Mouse (Mus musculus): ENCODE data around the gene E130311K13Rik. TPM values are rescaled to one million over a fixed set of nuclear protein-coding genes. Genes with fewer than 3 reads are reported as not detected.

E130311K13Rik gene
- polyA plus RNA-seq, 1 experiment from 2014 or later: 3.7 TPM

DNA sequence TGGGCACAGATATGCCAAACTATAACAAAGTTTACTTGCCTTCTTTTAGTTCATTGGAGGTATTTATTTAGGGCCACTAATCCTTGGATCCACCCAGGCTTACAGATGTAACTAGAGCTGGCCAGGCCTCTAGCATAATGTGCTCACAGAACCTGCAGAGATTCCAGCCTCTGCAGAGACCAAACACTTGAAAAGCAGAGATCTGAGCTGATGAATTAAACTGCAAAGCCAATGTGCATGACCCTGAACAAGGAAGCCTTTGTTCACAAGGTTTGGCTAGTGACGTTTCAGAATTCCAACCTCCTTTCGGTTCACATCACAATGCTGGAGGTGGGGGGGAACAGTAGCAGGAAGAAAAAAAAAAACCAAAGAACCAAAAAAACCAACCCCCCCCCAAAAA is 58.0 kb downstream of the E130311K13Rik start:
- H3K27me3 ChIP-seq (ENCODE audit: control insufficient read depth, insufficient read depth, low read length): no peaks in the 10 kb centered on the region
- WGBS: 36% methylated on average over 2 of the region's 2 CpGs
- no peak overlapping the region for H3K9ac ChIP-seq (ENCODE audit: low read length)
- H3K4me2 ChIP-seq (ENCODE audit: low read depth, low read length): no peak overlapping the region
- H3K27ac ChIP-seq (ENCODE audit: low read length): no peak overlapping the region
- no peaks in the 10 kb centered on the region for H3K4me1 ChIP-seq (ENCODE audit: control insufficient read depth, insufficient read depth, low read length)
- no peaks in the 10 kb centered on the region for H3K9me3 ChIP-seq (replicated peaks; ENCODE audit: control insufficient read depth, low read length)
- no peak overlapping the region for H3K4me3 ChIP-seq (ENCODE audit: low read length)
- no peak for ATAC-seq (replicated peaks; ENCODE audit: extremely low read depth, insufficient read depth, low FRiP score)
- no peaks in the 10 kb centered on the region for H3K36me3 ChIP-seq (ENCODE audit: control insufficient read depth, insufficient read depth)

DNA sequence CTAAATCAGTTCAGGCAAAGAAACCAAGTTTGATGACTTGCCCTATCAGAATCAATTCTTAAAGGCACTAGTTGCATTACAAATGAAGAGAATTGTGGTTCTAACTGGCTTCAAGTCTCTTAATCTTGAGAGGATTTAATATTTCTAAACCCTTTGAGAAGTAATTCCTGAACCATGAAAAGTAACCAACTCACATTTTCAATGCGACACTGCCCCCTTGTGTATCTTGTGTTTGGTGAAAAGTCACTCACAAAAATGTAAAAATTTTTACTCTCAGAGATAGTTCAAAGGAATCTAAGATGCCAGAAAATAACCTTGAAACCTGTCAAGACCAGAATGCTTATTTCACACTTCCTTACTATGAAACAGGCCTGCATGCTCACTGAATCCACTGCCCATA is 61.0 kb downstream of the E130311K13Rik start:
- no peak for ATAC-seq (replicated peaks; ENCODE audit: extremely low read depth, insufficient read depth, low FRiP score)
- no peaks in the 10 kb centered on the region for H3K4me1 ChIP-seq (ENCODE audit: control insufficient read depth, insufficient read depth, low read length)
- no peak overlapping the region for H3K9ac ChIP-seq (ENCODE audit: low read length)
- no peaks in the 10 kb centered on the region for H3K36me3 ChIP-seq (ENCODE audit: control insufficient read depth, insufficient read depth)
- 45% methylated on average over 1 of the region's 1 CpGs for WGBS
- no peaks in the 10 kb centered on the region for H3K9me3 ChIP-seq (replicated peaks; ENCODE audit: control insufficient read depth, low read length)
- H3K4me2 ChIP-seq (ENCODE audit: low read depth, low read length): no peak overlapping the region
- H3K4me3 ChIP-seq (ENCODE audit: low read length): no peak overlapping the region
- no peak overlapping the region for H3K27ac ChIP-seq (ENCODE audit: low read length)
- H3K27me3 ChIP-seq (ENCODE audit: control insufficient read depth, insufficient read depth, low read length): no peaks in the 10 kb centered on the region

DNA sequence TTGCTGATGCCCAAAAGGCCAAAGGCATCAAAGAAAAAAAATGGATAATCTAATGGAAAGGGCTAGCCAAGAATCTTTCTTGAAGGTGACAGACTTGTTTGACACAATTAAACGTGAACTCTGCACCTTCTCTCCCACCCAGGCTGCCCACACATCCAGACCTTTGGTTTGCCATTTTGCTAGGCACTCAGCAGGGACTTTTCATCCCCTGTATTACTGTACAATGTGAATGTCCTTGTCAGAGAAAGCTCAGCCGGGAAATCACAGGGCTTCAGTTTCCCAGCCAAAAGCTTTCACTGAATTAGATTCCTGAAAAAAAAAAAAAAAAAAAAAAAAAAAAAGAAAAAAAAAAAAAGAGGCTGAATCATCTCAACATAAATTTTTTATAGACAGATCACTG is 64.2 kb downstream of the E130311K13Rik start:
- 65% methylated on average over 2 of the region's 2 CpGs for WGBS

More for the DNA sequence above, 64.2 kb downstream of the E130311K13Rik start:
- H3K27ac ChIP-seq (ENCODE audit: low read length): no peak overlapping the region
- no peak overlapping the region for H3K4me2 ChIP-seq (ENCODE audit: low read depth, low read length)
- H3K36me3 ChIP-seq (ENCODE audit: control insufficient read depth, insufficient read depth): no peaks in the 10 kb centered on the region
- no peaks in the 10 kb centered on the region for H3K9me3 ChIP-seq (replicated peaks; ENCODE audit: control insufficient read depth, low read length)
- H3K4me3 ChIP-seq (ENCODE audit: low read length): no peak overlapping the region
- H3K9ac ChIP-seq (ENCODE audit: low read length): no peak overlapping the region
- ATAC-seq (replicated peaks; ENCODE audit: extremely low read depth, insufficient read depth, low FRiP score): no peak
- H3K4me1 ChIP-seq (ENCODE audit: control insufficient read depth, insufficient read depth, low read length): no peaks in the 10 kb centered on the region
- no peaks in the 10 kb centered on the region for H3K27me3 ChIP-seq (ENCODE audit: control insufficient read depth, insufficient read depth, low read length)

Other genes with a start within 250 kb of the E130311K13Rik start
- gene Plch1, start 30.0 kb downstream of the E130311K13Rik start, polyA plus RNA-seq (2015; fragmentation: Nextera tagmentation; extraction: Ambion mirVana): 0.33 and 1.1 TPM in 2 replicates
- 11.1 and 12.7 TPM in 2 replicates for gene Slc33a1, start 35.3 kb upstream of the E130311K13Rik start, polyA plus RNA-seq (2015; fragmentation: Nextera tagmentation; extraction: Ambion mirVana)
- gene Gmps, start 46.6 kb upstream of the E130311K13Rik start, polyA plus RNA-seq (2015; fragmentation: Nextera tagmentation; extraction: Ambion mirVana): 35.1 and 36.4 TPM in 2 replicates
- 0.05 TPM in 1 of 2 replicates, not detected in the other for gene Vmn2r1, start 152.1 kb upstream of the E130311K13Rik start, polyA plus RNA-seq (2015; fragmentation: Nextera tagmentation; extraction: Ambion mirVana)
- not detected in 2 replicates for gene Vmn2r2, start 212.5 kb upstream of the E130311K13Rik start, polyA plus RNA-seq (2015; fragmentation: Nextera tagmentation; extraction: Ambion mirVana)